Mouse (Mus musculus): ENCODE results near the gene Sap30. TPM values are rescaled to one million over a fixed set of nuclear protein-coding genes. Genes with fewer than 3 reads are reported as not detected.

Sap30 gene
- polyA plus RNA-seq, 1 experiment from 2014 or later, result 94.5 TPM

DNA sequence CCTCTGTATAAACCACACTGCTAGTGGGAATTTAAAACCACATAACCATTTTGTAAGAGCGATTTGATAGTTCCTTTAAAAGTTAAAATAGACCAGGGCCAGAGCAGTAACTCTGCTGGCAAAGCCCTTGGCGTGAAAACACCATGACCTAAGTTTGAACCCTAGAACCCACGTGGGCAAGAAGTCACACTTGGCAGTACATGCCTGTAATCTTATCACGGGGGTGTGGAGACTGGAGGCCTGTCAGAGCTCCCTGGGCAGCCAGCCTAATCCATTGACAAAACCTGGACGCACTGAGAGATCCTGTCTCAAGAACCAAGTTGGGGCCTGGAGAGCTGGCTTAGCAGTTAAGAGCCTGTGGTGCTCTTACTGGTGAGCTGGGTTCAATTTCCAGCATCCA is 19.0 kb downstream of the Sap30 start:
- H3K36me3 ChIP-seq (replicated peaks; ENCODE audit: control insufficient read depth, insufficient read depth, low read depth, low read length), result no peaks in the 10 kb centered on the region
- no peaks in the 10 kb centered on the region for H3K4me1 ChIP-seq (ENCODE audit: control insufficient read depth, insufficient read depth, low read length)
- no peaks in the 10 kb centered on the region for H3K9me3 ChIP-seq (replicated peaks; ENCODE audit: control insufficient read depth, low read length)
- no peak overlapping the region for H3K4me2 ChIP-seq (ENCODE audit: low read depth, low read length)
- ATAC-seq (replicated peaks; ENCODE audit: insufficient number of reproducible peaks, low FRiP score, low TSS enrichment, low read depth), result no peak
- H3K27me3 ChIP-seq (ENCODE audit: control insufficient read depth, insufficient read depth, low read length), result no peaks in the 10 kb centered on the region
- WGBS, result 59% methylated on average over 5 of the region's 5 CpGs
- DNase-seq (ENCODE audit: low spot score), result no peak
- H3K4me3 ChIP-seq (ENCODE audit: low read depth, low read length), result no peak overlapping the region
- no peak overlapping the region for H3K27ac ChIP-seq (replicated peaks; ENCODE audit: low read depth, low read length)
- H3K9ac ChIP-seq (replicated peaks; ENCODE audit: low read length), result no peak overlapping the region

GRCm38 (mm10) chr8:57463757-57464156 is 23.9 kb downstream of the Sap30 start:
- Histone ChIP-seq H3K27ac (replicated peaks; ENCODE audit: low read depth, low read length) (no peak overlapping the region), H3K9me3 (replicated peaks; ENCODE audit: control insufficient read depth, low read length) (no peaks in the 10 kb centered on the region), H3K4me3 (ENCODE audit: low read depth, low read length) (no peak overlapping the region), H3K9ac (replicated peaks; ENCODE audit: low read length) (no peak overlapping the region), H3K4me1 (ENCODE audit: control insufficient read depth, insufficient read depth, low read length) (no peaks in the 10 kb centered on the region), H3K4me2 (ENCODE audit: low read depth, low read length) (no peak overlapping the region), H3K27me3 (ENCODE audit: control insufficient read depth, insufficient read depth, low read length) (no peaks in the 10 kb centered on the region), H3K36me3 (replicated peaks; ENCODE audit: control insufficient read depth, insufficient read depth, low read depth, low read length) (no peaks in the 10 kb centered on the region)
- no peak for ATAC-seq (replicated peaks; ENCODE audit: insufficient number of reproducible peaks, low FRiP score, low TSS enrichment, low read depth)
- no peak for DNase-seq (ENCODE audit: low spot score)
- WGBS, result 93% methylated on average over 3 of the region's 3 CpGs

DNA sequence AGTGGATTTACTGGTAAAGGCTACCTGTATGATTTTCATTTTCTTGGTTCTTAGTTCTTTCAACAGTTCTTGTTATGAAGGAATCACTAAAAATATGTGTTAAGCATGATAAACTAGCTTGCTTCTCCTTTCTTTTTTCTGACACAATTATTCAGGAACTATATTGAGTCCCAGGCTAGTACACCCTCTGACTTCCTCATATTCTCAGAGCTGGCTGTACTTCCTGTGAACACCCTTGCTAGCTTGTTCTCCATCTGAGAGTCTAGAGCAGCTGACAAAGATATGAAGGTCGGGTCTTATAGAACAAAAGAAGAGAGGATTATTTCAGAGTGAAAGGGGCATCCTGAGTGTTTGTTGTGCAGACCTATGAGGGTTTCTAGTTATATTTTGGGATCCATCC is 24.8 kb downstream of the Sap30 start:
- H3K4me1 ChIP-seq (ENCODE audit: control insufficient read depth, insufficient read depth, low read length), result no peaks in the 10 kb centered on the region
- H3K36me3 ChIP-seq (replicated peaks; ENCODE audit: control insufficient read depth, insufficient read depth, low read depth, low read length), result no peaks in the 10 kb centered on the region
- no peaks in the 10 kb centered on the region for H3K27me3 ChIP-seq (ENCODE audit: control insufficient read depth, insufficient read depth, low read length)
- H3K4me2 ChIP-seq (ENCODE audit: low read depth, low read length), result no peak overlapping the region
- 44% methylated on average over 1 of the region's 1 CpGs for whole genome bisulfite sequencing
- no peak for DNase-seq (ENCODE audit: low spot score)
- no peaks in the 10 kb centered on the region for H3K9me3 ChIP-seq (replicated peaks; ENCODE audit: control insufficient read depth, low read length)
- ATAC-seq (replicated peaks; ENCODE audit: insufficient number of reproducible peaks, low FRiP score, low TSS enrichment, low read depth), result no peak
- H3K4me3 ChIP-seq (ENCODE audit: low read depth, low read length), result no peak overlapping the region
- H3K9ac ChIP-seq (replicated peaks; ENCODE audit: low read length), result no peak overlapping the region
- H3K27ac ChIP-seq (replicated peaks; ENCODE audit: low read depth, low read length), result no peak overlapping the region

DNA sequence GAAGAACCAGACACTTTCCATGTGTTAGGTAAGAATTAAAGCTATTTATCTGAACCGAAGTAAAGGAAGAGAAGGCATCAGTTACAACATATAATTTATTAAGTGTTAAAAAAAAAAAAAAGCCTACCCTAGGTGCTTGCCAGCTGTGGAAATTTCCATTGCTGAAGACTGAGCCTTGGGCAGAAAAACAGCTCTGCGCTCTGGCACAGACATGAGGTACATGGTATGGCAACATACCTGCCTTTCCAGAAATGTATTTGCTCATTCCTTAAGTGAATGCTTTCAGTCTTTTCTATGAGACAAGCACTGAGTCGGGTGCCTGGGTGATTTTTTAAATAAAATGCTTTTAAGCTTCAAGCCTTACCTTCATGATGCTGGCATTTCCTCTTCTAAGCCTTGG is 29.7 kb downstream of the Sap30 start:
- no peak for DNase-seq (ENCODE audit: low spot score)
- Histone ChIP-seq H3K4me3 (ENCODE audit: low read depth, low read length) (no peak overlapping the region), H3K27ac (replicated peaks; ENCODE audit: low read depth, low read length) (no peak overlapping the region), H3K9me3 (replicated peaks; ENCODE audit: control insufficient read depth, low read length) (no peaks in the 10 kb centered on the region), H3K27me3 (ENCODE audit: control insufficient read depth, insufficient read depth, low read length) (no peaks in the 10 kb centered on the region), H3K9ac (replicated peaks; ENCODE audit: low read length) (no peak overlapping the region), H3K4me1 (ENCODE audit: control insufficient read depth, insufficient read depth, low read length) (no peaks in the 10 kb centered on the region), H3K4me2 (ENCODE audit: low read depth, low read length) (no peak overlapping the region), H3K36me3 (replicated peaks; ENCODE audit: control insufficient read depth, insufficient read depth, low read depth, low read length) (no peaks in the 10 kb centered on the region)
- WGBS, result 75% methylated on average over 3 of the region's 3 CpGs
- ATAC-seq (replicated peaks; ENCODE audit: insufficient number of reproducible peaks, low FRiP score, low TSS enrichment, low read depth), result no peak

DNA sequence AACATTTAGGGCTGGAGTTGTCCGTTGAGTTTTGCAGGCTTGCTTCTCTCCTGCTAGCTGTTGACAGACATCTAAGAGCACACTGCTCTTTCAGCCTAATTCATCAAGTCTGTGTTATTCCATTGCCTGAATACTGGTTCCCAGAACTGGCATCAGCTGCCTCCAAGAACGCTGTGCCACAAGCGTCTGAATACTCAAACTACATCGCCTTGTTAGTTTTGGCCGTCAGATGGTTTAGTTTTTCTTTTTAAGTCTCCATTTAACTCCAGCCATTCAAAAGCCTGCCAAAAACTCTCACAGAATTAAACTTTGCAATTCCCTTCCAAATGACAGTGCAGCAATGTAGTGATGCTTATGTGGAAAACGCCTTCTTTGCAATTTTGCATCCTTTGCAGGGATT is 30.5 kb downstream of the Sap30 start:
- no peak for DNase-seq (ENCODE audit: low spot score)
- H3K4me3 ChIP-seq (ENCODE audit: low read depth, low read length), result no peak overlapping the region
- H3K27me3 ChIP-seq (ENCODE audit: control insufficient read depth, insufficient read depth, low read length), result no peaks in the 10 kb centered on the region
- WGBS, result 84% methylated on average over 6 of the region's 6 CpGs
- no peak for ATAC-seq (replicated peaks; ENCODE audit: insufficient number of reproducible peaks, low FRiP score, low TSS enrichment, low read depth)
- H3K4me1 ChIP-seq (ENCODE audit: control insufficient read depth, insufficient read depth, low read length), result no peaks in the 10 kb centered on the region
- H3K4me2 ChIP-seq (ENCODE audit: low read depth, low read length), result no peak overlapping the region
- no peak overlapping the region for H3K9ac ChIP-seq (replicated peaks; ENCODE audit: low read length)
- H3K36me3 ChIP-seq (replicated peaks; ENCODE audit: control insufficient read depth, insufficient read depth, low read depth, low read length), result no peaks in the 10 kb centered on the region
- no peak overlapping the region for H3K27ac ChIP-seq (replicated peaks; ENCODE audit: low read depth, low read length)
- no peaks in the 10 kb centered on the region for H3K9me3 ChIP-seq (replicated peaks; ENCODE audit: control insufficient read depth, low read length)

DNA sequence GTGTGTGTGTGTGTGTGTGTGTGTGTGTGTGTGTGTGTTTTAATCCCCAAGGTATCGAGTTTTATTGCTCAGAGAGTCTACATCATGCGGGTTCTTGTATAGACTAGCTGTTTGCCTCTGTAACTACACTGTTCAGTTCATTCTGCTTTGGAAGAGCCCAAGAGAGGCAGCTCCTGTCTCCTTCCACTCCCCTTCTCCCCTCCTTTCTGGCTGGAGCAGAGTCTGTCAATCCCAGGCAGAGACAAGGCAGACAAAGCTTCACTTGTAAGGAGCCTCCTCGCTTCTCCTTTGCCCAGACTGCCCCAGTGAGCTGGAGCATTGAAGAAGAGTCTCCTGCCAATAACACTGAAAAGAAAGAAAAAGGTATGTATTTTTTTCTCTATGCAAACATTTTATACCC is 31.9 kb downstream of the Sap30 start, which contains the start of gene Scrg1:
Gene Scrg1, plus strand, starts transcription at position 159 of the 400 bp plus-strand sequence.
- no peak for ATAC-seq (replicated peaks; ENCODE audit: insufficient number of reproducible peaks, low FRiP score, low TSS enrichment, low read depth)
- Histone ChIP-seq H3K4me2 (ENCODE audit: low read depth, low read length) (no peak within 1 kb of the TSS), H3K9me3 (replicated peaks; ENCODE audit: control insufficient read depth, low read length) (no peaks in the 10 kb centered on the region), H3K27me3 (ENCODE audit: control insufficient read depth, insufficient read depth, low read length) (no peaks in the 10 kb centered on the region), H3K27ac (replicated peaks; ENCODE audit: low read depth, low read length) (no peak within 1 kb of the TSS), H3K36me3 (replicated peaks; ENCODE audit: control insufficient read depth, insufficient read depth, low read depth, low read length) (no peaks in the 10 kb centered on the region), H3K4me1 (ENCODE audit: control insufficient read depth, insufficient read depth, low read length) (no peaks in the 10 kb centered on the region), H3K4me3 (ENCODE audit: low read depth, low read length) (no peak within 1 kb of the TSS), H3K9ac (replicated peaks; ENCODE audit: low read length) (no peak within 1 kb of the TSS)
- no peak for DNase-seq (ENCODE audit: low spot score)
- 74% methylated on average over 3 of the region's 3 CpGs for WGBS

DNA sequence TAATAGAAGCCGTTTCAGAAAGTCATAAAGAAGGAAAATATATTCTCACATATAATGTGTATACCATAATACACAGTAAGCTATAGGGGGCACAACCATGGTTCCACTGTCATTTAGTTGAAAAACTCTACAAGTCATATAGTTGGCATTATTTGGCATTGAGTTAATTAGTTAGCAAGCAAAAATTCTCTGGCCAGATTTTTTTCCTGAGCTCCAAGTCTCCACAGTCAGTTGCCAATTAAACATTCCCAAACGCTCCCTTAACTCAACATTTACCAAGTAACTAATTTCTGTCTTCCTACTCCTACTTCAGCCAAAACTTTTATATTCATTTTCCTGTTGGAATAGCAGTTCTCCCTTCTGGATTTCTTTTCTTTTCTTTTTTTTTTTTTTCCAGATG is 34.3 kb downstream of the Sap30 start:
- 83% methylated on average over 2 of the region's 2 CpGs for WGBS
- Histone ChIP-seq H3K36me3 (replicated peaks; ENCODE audit: control insufficient read depth, insufficient read depth, low read depth, low read length) (no peaks in the 10 kb centered on the region), H3K9me3 (replicated peaks; ENCODE audit: control insufficient read depth, low read length) (no peaks in the 10 kb centered on the region), H3K27ac (replicated peaks; ENCODE audit: low read depth, low read length) (no peak overlapping the region), H3K9ac (replicated peaks; ENCODE audit: low read length) (no peak overlapping the region), H3K4me2 (ENCODE audit: low read depth, low read length) (no peak overlapping the region), H3K4me1 (ENCODE audit: control insufficient read depth, insufficient read depth, low read length) (no peaks in the 10 kb centered on the region), H3K27me3 (ENCODE audit: control insufficient read depth, insufficient read depth, low read length) (no peaks in the 10 kb centered on the region), H3K4me3 (ENCODE audit: low read depth, low read length) (no peak overlapping the region)
- no peak for ATAC-seq (replicated peaks; ENCODE audit: insufficient number of reproducible peaks, low FRiP score, low TSS enrichment, low read depth)
- no peak for DNase-seq (ENCODE audit: low spot score)

- 94% methylated on average over 4 of the region's 4 CpGs for WGBS
- H3K4me2 ChIP-seq (ENCODE audit: low read depth, low read length), result no peak overlapping the region
- DNase-seq (ENCODE audit: low spot score), result no peak
- no peaks in the 10 kb centered on the region for H3K27me3 ChIP-seq (ENCODE audit: control insufficient read depth, insufficient read depth, low read length)
- no peak overlapping the region for H3K9ac ChIP-seq (replicated peaks; ENCODE audit: low read length)
- no peak for ATAC-seq (replicated peaks; ENCODE audit: insufficient number of reproducible peaks, low FRiP score, low TSS enrichment, low read depth)
- no peak overlapping the region for H3K4me3 ChIP-seq (ENCODE audit: low read depth, low read length)
- H3K9me3 ChIP-seq (replicated peaks; ENCODE audit: control insufficient read depth, low read length), result no peaks in the 10 kb centered on the region
- H3K27ac ChIP-seq (replicated peaks; ENCODE audit: low read depth, low read length), result no peak overlapping the region
- H3K36me3 ChIP-seq (replicated peaks; ENCODE audit: control insufficient read depth, insufficient read depth, low read depth, low read length), result no peaks in the 10 kb centered on the region
- no peaks in the 10 kb centered on the region for H3K4me1 ChIP-seq (ENCODE audit: control insufficient read depth, insufficient read depth, low read length)
Measured at GRCm38 (mm10) chr8:57451896-57452295, 35.8 kb downstream of the Sap30 start.
